Mouse (Mus musculus) retina, adult 2 months (tissue): ENCODE measurements around the gene Txlna.

Source experiments
- DNase-seq: peaks from one replicate; pipeline ENCODE4 v3.0.0-alpha.2; 2012; ENCODE audit warnings: low read depth, low spot score

The Txlna gene

GRCm38 (mm10) chr4:129588865-129589264 lies 52.0 kb downstream of the Txlna start:
- no peak for DNase-seq

GRCm38 (mm10) chr4:129586943-129587342 lies 53.9 kb downstream of the Txlna start:
- DNase-seq: no peak

- no peak for DNase-seq
These were observed 55.1 kb downstream of the Txlna start for GRCm38 (mm10) chr4:129585773-129586172.

- DNase-seq: no peak
These were observed 55.8 kb downstream of the Txlna start for GRCm38 (mm10) chr4:129584884-129585608.

- no peak for DNase-seq
These were observed 56.5 kb downstream of the Txlna start for GRCm38 (mm10) chr4:129584370-129584769.

- no peak for DNase-seq
These were observed 58.6 kb downstream of the Txlna start for GRCm38 (mm10) chr4:129582251-129582650.

- DNase-seq: no peak
These were observed 60.5 kb downstream of the Txlna start for GRCm38 (mm10) chr4:129580347-129580746.

GRCm38 (mm10) chr4:129578466-129578865 lies 62.4 kb downstream of the Txlna start, which contains the start of gene Fam167b:
Gene Fam167b (minus strand): TSS chr4:129578549.
- no peak for DNase-seq

- DNase-seq: no peak
These were observed 63.2 kb downstream of the Txlna start for GRCm38 (mm10) chr4:129577688-129578087.

- no peak for DNase-seq
These were observed 63.9 kb downstream of the Txlna start for GRCm38 (mm10) chr4:129576863-129577491.
